Mouse (Mus musculus) kidney, postnatal 10 days (tissue): ENCODE measurements around the gene Svs3a.
"Not testable (repeated sequence)": the region's sequence is repeated elsewhere in the genome, so short reads cannot be mapped to it uniquely, and the experiment has no call there.

Experiments
- DNase-seq: peaks from one replicate; pipeline ENCODE4 v3.0.0; 2021; ENCODE audit warnings: mixed read lengths

Svs3a gene

GRCm38 (mm10) chr2:164288968-164289367 is at the start of gene Svs3a:
Gene Svs3a, plus strand, starts transcription at chr2:164289268.
- DNase-seq, result not testable (repeated sequence)

GRCm38 (mm10) chr2:164256540-164256939 is 32.5 kb upstream of the Svs3a start, which contains the start of gene Svs3b:
Gene Svs3b, minus strand, starts transcription at chr2:164256640.
- DNase-seq, result not testable (repeated sequence)

- DNase-seq, result no peak
Observed at GRCm38 (mm10) chr2:164278359-164278758, 10.7 kb upstream of the Svs3a start, which contains the start of gene Svs4. Gene Svs4, minus strand, starts transcription at chr2:164278459.

- DNase-seq, result no peak
Observed at GRCm38 (mm10) chr2:164312599-164312998, 23.5 kb downstream of the Svs3a start.

- DNase-seq, result not testable (repeated sequence)
Observed at GRCm38 (mm10) chr2:164315460-164315859, 26.4 kb downstream of the Svs3a start.

- not testable (repeated sequence) for DNase-seq
Observed at GRCm38 (mm10) chr2:164316451-164316850, 27.4 kb downstream of the Svs3a start, which contains the start of gene Svs6. Gene Svs6, plus strand, starts transcription at chr2:164316751.

- DNase-seq, result no peak
Observed at GRCm38 (mm10) chr2:164320983-164321382, 31.9 kb downstream of the Svs3a start.

GRCm38 (mm10) chr2:164332440-164332839 is 43.4 kb downstream of the Svs3a start, which contains the start of gene Svs5:
Gene Svs5, plus strand, starts transcription at chr2:164332740.
- DNase-seq, result not testable (repeated sequence)
